ENCODE assay signal across 8 mouse cellular contexts in genomic region chr19:10183299-10183983, GRCm38 (mm10). TPM values are rescaled to one million over a fixed set of nuclear protein-coding genes. Genes with fewer than 3 reads are reported as not detected.
DNase-seq lines count a peak whose midpoint lies in the region; ATAC-seq lines count a peak whose summit lies in the region.

No protein-coding gene starts in this region.

- peak overlapping the region; percentile 94 for H3K27ac ChIP-seq in intestine, embryonic 14.5 days (ENCODE audit: low read depth)

- ATAC-seq in intestine, embryonic 14.5 days (replicated peaks; ENCODE audit: low FRiP score, low TSS enrichment, low read depth), result peak; percentile 65

- intact Hi-C loops in left cerebral cortex, postnatal 14 days (cut with DNase I), result no loop called here

- peak overlapping the region; percentile 69 for H3K4me2 ChIP-seq in intestine, embryonic 14.5 days (ENCODE audit: low read length)

- peak overlapping the region; percentile 92 for H3K9ac ChIP-seq in intestine, embryonic 14.5 days (ENCODE audit: low read length)

- under 1% methylated on average over 35 of the region's 35 CpGs for WGBS in intestine, embryonic 14.5 days

- peaks cover 37% of the 10 kb centered on the region for H3K36me3 ChIP-seq in intestine, embryonic 14.5 days (ENCODE audit: control insufficient read depth, insufficient read depth, low read length)
- peaks cover 49% of the 10 kb centered on the region for H3K36me3 ChIP-seq in megakaryocyte, embryonic 14.5 days (replicated peaks; ENCODE audit: low read length)

- H3K27me3 ChIP-seq in intestine, embryonic 14.5 days (replicated peaks; ENCODE audit: control insufficient read depth, insufficient read depth, low read length), result no peaks in the 10 kb centered on the region
- no peaks in the 10 kb centered on the region for H3K27me3 ChIP-seq in megakaryocyte, embryonic 14.5 days (replicated peaks)

- H3K9me3 ChIP-seq in intestine, embryonic 14.5 days (ENCODE audit: control insufficient read depth, low read length), result no peaks in the 10 kb centered on the region
- peaks cover 6% of the 10 kb centered on the region for H3K9me3 ChIP-seq in megakaryocyte, embryonic 14.5 days

- DNase-seq in ovary, adult 18-20 months (ENCODE audit: low spot score), result peak; percentile 66
- DNase-seq in ovary, postnatal 10 days (ENCODE audit: low spot score), result no peak
- peak; percentile 82 for DNase-seq in embryo, embryonic 11 days
- peak; percentile 61 for DNase-seq in gastrocnemius, postnatal 25 days
- DNase-seq in intestine, embryonic 14.5 days (ENCODE audit: low spot score), result peak; percentile 87
- peak; percentile 77 to 89 for DNase-seq in left cerebral cortex, postnatal 14 days (ENCODE audit: low spot score in 2 of 2)
- peak; percentile 48 for DNase-seq in skeletal muscle tissue, adult 2 months (ENCODE audit: low read depth, low spot score)

- peak overlapping the region; percentile 86 for H3K4me3 ChIP-seq in intestine, embryonic 14.5 days (ENCODE audit: low read depth, low read length)
- H3K4me3 ChIP-seq in megakaryocyte, embryonic 14.5 days (replicated peaks), result peak overlapping the region; percentile 98

- H3K4me1 ChIP-seq in intestine, embryonic 14.5 days (replicated peaks; ENCODE audit: control insufficient read depth, insufficient read depth, low read length), result peaks cover 11% of the 10 kb centered on the region
- H3K4me1 ChIP-seq in megakaryocyte, embryonic 14.5 days, result peaks cover 70% of the 10 kb centered on the region

RNA-seq across cellular contexts. Expression of gene Fads1, which starts 0.8 kb away (rescaled TPM):
- total RNA-seq in gastrocnemius, postnatal 25 days (2021), result 1 to 10 TPM; 6.9 to 8.2 TPM
- polyA plus RNA-seq in intestine, embryonic 14.5 days (2014; fragmentation: Nextera tagmentation; extraction: Ambion mirVana), result 134 and 142 TPM in 2 replicates
- total RNA-seq in left cerebral cortex, postnatal 14 days (2021), result 100 to 1,000 TPM; 155 to 165 TPM
- 76.5 and 120 TPM in 2 replicates for polyA plus RNA-seq in megakaryocyte, embryonic 14.5 days (2012; ENCODE audit: insufficient read depth, low replicate concordance)

RNA-seq across cellular contexts. Expression of gene Tmem258, which starts 20.4 kb away (rescaled TPM):
- total RNA-seq in gastrocnemius, postnatal 25 days (2021), result 10 to 100 TPM; 81.8 to 94.5 TPM
- polyA plus RNA-seq in intestine, embryonic 14.5 days (2014; fragmentation: Nextera tagmentation; extraction: Ambion mirVana), result 462 and 499 TPM in 2 replicates
- total RNA-seq in left cerebral cortex, postnatal 14 days (2021), result 10 to 100 TPM; 84.1 to 88.2 TPM
- polyA plus RNA-seq in megakaryocyte, embryonic 14.5 days (2012; ENCODE audit: insufficient read depth, low replicate concordance), result 17.7 TPM in 1 of 2 replicates, not detected in the other

RNA-seq across cellular contexts. Expression of gene Fen1, which starts 20.5 kb away (rescaled TPM):
- total RNA-seq in gastrocnemius, postnatal 25 days (2021), result 1 to 10 TPM; 2.9 to 3.7 TPM
- 93.8 and 95.6 TPM in 2 replicates for polyA plus RNA-seq in intestine, embryonic 14.5 days (2014; fragmentation: Nextera tagmentation; extraction: Ambion mirVana)
- 1 to 10 TPM; 7.3 to 9.2 TPM for total RNA-seq in left cerebral cortex, postnatal 14 days (2021)
- polyA plus RNA-seq in megakaryocyte, embryonic 14.5 days (2012; ENCODE audit: insufficient read depth, low replicate concordance), result 2.6 and 18.8 TPM in 2 replicates

RNA-seq across cellular contexts. Expression of gene Myrf, which starts 57.1 kb away (rescaled TPM):
- total RNA-seq in gastrocnemius, postnatal 25 days (2021), result not detected
- polyA plus RNA-seq in intestine, embryonic 14.5 days (2014; fragmentation: Nextera tagmentation; extraction: Ambion mirVana), result 26.0 and 26.3 TPM in 2 replicates
- total RNA-seq in left cerebral cortex, postnatal 14 days (2021), result 10 to 100 TPM in 1 of 2 experiments, 1 to 10 TPM in 1; 9.9 to 16.0 TPM
- polyA plus RNA-seq in megakaryocyte, embryonic 14.5 days (2012; ENCODE audit: insufficient read depth, low replicate concordance), result 0.34 and 0.56 TPM in 2 replicates

Comparison
In these comparisons a context has a peak if more than half of its experiments do, and no peak if none do; other contexts are left out.
1. RNA of gene Fads1, which starts 0.8 kb away (total RNA-seq): 155 to 165 TPM in left cerebral cortex, postnatal 14 days; 6.9 to 8.2 TPM in gastrocnemius, postnatal 25 days; every median in the first group is over 10 times any median in the second.